Mouse (Mus musculus) lung, adult 2 months (tissue): Measurements from ENCODE around the gene H2-DMb2. TPM values are rescaled to one million over a fixed set of nuclear protein-coding genes. Genes with fewer than 3 reads are reported as not detected.

ENCODE experiments used
- DNase-seq: peaks from one replicate; pipeline ENCODE4 v3.0.0; 2022
- H3K4me1 ChIP-seq: fragments of 200-500 bp; 2 replicates; pipeline ENCODE4 v1.6.1; 2011; ENCODE audit warnings: low read length; ENCODE audit not compliant: control insufficient read depth, insufficient read depth
- H3K4me3 ChIP-seq: fragments of 200-500 bp; replicated peaks from 2 replicates; pipeline ENCODE3; 2011; ENCODE audit warnings: low read depth, mild to moderate bottlenecking, control low read depth, low read length; ENCODE audit errors: extremely low read depth
- CTCF ChIP-seq: fragments of 200-500 bp; IDR thresholded peaks from 2 replicates; pipeline ENCODE4 v1.5.1; 2011; ENCODE audit warnings: mild to moderate bottlenecking, low read length, control low read depth; ENCODE audit not compliant: insufficient read depth
- POLR2A ChIP-seq: fragments of 200-500 bp; IDR thresholded peaks from 2 replicates; pipeline ENCODE4 v1.6.1; 2011; ENCODE audit warnings: low read depth, mild to moderate bottlenecking, control low read depth, low read length, borderline replicate concordance; ENCODE audit errors: extremely low read depth
- WGBS: fragments of 180-500 bp; shearing (Covaris S2); methylation state at CpG from one replicate; pipeline ENCODE4 v1.1.7; 2018; 5-methylcytosine and 5-hydroxymethylcytosine counted together
- polyA plus RNA-seq: library from polyadenylated mRNA; depleted of rRNA; stranded (reverse); fragments of >200 nt; gene quantifications from 2 replicates; pipeline ENCODE4 v1.2.3, GENCODE M21; 2012

H2-DMb2 gene
- polyA plus RNA-seq, 1 experiment = 38.9 TPM

DNA sequence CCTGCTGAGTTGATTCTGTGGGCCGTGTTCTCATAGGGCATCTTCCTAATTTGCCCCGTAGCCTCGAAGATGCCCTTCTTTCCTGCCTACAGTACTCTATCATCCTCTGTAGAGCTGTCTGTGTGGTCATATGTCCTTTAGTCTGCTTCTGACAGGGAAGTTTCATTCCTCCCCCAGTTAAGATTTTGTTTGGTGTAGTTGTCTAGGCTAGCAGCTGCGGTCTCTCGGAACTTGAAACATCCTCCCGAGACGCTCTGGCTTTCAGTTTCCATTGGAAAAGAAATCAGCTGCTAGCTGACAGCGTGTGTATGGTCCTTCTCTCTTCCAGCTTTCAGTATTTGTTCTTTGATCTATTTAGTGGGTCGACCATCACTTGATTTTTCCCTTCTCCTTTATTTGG is 38.3 kb upstream of the H2-DMb2 start:
- Histone ChIP-seq H3K4me3 (no peak overlapping the region), H3K4me1 (peaks cover 4% of the 10 kb centered on the region; the same call in 1 of the 2 replicates)
- WGBS = 58% methylated on average over 9 of the region's 9 CpGs
- no peak for TF ChIP-seq POLR2A
- no peak for TF ChIP-seq CTCF
- no peak for DNase-seq

DNA sequence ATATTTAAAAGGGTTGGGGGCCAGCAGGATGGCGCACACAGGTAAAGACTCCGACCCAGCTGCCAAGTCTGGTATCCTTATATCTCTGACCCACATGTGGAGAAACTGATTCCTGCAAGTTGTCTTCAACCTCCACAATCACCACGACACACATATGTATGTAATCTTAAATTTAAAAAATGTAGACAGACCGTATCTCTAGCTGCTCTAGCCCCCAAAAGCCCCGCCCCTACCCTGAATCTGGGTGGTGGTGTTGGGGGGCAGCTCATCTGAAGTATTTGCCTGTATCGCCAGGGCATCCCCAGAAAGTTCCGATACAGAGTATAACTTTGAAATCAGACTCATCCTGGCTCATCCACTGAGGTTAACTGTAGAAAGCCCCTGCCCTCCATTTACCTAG is 36.6 kb upstream of the H2-DMb2 start:
- H3K4me1 ChIP-seq = peaks cover 4% of the 10 kb centered on the region; the same call in 1 of the 2 replicates
- TF ChIP-seq POLR2A (no peak), CTCF (no peak)
- no peak for DNase-seq
- WGBS = 87% methylated on average over 7 of the region's 7 CpGs
- H3K4me3 ChIP-seq = no peak overlapping the region

DNA sequence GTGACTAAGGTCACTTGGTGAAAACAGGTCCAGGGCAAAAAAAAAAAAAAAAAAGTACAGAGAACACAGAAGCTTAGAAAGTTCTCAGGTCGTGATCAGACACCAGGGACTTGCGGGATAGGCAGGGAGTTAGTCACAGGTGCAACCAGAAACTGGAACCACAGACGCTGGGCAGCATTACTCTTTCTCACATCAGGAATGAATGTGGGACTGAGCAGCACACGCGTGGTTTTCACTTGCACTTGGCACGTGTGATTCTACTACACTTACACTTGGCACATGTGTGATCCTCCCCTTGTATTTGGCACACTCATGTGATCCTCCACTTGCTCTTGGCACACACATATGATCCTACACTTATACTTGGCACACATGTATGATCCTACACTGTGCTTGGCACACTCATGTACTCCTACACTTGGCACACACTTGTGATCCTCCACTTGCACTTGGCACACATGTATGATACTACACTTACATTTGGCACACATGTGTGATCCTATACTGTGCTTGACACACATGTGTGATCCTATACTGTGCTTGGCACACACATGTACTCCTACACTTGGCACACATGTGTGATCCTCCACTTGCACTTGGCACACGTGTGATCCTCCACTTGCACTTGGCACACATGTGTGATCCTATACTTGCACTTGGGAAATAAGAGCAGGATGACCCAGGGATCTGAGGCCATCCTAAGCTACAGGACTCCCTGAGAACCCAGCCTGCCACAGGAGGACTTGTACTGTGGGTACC is 35.8 kb upstream of the H2-DMb2 start:
- TF ChIP-seq CTCF (no peak), POLR2A (no peak)
- H3K4me3 ChIP-seq = no peak overlapping the region
- WGBS = 74% methylated on average over 7 of the region's 7 CpGs
- peaks cover under 1% of the 10 kb centered on the region; the same call in 1 of the 2 replicates for H3K4me1 ChIP-seq
- DNase-seq = no peak

DNA sequence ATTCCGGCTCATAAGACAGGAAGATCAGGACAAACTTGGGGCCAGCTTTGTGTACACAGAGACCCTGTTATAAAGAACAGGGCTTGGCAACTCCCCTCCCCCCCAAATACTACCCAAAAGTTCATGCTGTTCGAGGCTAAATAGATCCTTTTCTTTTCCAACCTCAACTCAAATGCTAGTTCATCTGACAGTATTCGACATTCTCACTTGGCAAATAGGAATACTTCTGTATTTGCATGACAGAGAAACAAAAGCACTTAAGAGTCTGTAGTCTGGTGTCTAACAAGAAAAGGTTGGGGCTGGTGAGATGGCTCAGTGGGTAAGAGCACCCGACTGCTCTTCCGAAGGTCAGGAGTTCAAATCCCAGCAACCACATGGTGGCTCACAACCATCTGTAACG is 34.6 kb upstream of the H2-DMb2 start:
- no peak overlapping the region for H3K4me3 ChIP-seq
- DNase-seq = no peak
- TF ChIP-seq CTCF (no peak), POLR2A (no peak)
- H3K4me1 ChIP-seq = no peaks in the 10 kb centered on the region
- 72% methylated on average over 6 of the region's 6 CpGs for WGBS

DNA sequence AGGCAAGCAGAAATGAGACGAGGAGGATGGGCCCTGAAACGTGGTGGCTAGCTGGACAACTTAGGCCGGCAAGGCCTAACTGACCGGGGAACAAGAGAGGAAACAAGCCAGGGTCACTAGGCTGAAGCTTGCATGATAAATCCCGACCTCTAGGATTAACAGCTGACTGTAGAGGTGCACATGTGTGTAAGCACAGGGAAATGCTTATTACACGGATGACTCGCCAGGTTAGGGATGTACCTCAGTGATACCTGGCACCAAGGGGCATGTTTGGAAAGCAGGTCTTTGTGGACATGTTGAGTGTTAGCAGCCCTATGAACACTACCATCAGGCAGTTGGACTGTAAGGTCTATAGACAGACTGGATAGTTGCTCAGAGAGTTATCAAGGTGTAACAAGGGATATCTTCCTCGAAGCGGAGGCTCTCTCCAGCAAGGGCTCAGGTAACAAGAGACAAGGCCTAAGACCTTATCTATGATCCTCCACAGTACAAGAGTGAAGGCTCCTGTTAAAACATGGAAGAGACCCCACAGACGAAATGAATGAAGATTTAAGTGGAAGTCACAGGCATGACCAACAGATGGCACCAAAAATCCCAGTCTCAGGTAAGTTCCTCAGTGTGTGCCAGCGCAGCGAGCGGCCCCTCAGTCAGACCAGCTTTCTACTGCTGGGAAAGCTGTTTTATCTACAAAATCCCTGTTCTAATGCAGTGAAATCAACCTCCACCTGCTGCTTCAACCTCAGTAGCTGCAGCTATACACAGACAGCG is 33.9 kb upstream of the H2-DMb2 start:
- 72% methylated on average over 14 of the region's 14 CpGs for WGBS
- no peak for DNase-seq
- no peaks in the 10 kb centered on the region for H3K4me1 ChIP-seq

DNA sequence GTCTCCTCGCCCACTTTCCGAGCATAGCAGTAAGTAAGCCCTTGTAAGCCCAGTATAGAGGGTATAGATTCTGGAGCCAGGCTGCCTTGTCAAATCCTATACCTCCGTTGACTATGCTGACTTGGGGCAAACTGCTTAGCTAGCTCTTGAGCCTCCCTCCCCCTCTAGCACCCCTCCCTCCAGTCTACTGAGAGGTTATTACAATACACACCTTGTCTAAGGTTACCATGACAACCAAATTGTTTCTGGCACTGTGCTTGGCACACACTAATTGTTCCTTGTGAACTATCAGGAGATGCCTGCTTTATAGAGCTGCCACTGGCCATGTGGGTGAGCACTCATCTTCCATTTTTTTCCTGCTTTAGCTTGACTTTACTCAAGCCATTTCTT is 33.3 kb upstream of the H2-DMb2 start:
- DNase-seq = no peak
- TF ChIP-seq CTCF = no peak
- no peak for TF ChIP-seq POLR2A
- 67% methylated on average over 3 of the region's 3 CpGs for whole genome bisulfite sequencing
- H3K4me1 ChIP-seq = no peaks in the 10 kb centered on the region
- no peak overlapping the region for H3K4me3 ChIP-seq

More for the DNA sequence above, 33.9 kb upstream of the H2-DMb2 start:
- no peak overlapping the region for H3K4me3 ChIP-seq
- TF ChIP-seq POLR2A (no peak), CTCF (no peak; the same call in 1 of the 2 replicates)

DNA sequence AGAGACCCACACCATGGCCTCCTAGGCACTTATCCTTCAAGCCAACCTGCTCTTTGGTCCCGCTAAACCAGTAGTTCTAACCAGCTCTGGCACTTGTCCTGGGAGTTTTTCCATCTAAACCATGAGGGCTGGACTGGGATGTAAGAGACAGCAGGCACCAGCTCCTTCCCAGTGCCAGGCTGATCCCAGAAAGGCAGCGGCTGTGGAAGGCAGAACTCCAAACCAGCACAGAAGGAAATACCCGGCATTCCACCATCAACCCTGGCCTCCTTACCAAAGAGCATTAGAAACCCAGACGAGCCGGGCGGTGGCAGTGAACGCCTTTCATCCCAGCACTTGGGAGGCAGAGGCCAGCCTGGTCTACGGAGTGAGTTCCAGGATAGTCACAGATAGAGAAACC is 32.8 kb upstream of the H2-DMb2 start:
- no peak for DNase-seq
- TF ChIP-seq CTCF = no peak
- no peak for TF ChIP-seq POLR2A
- H3K4me3 ChIP-seq = no peak overlapping the region
- H3K4me1 ChIP-seq = no peaks in the 10 kb centered on the region
- 47% methylated on average over 8 of the region's 8 CpGs for WGBS

DNA sequence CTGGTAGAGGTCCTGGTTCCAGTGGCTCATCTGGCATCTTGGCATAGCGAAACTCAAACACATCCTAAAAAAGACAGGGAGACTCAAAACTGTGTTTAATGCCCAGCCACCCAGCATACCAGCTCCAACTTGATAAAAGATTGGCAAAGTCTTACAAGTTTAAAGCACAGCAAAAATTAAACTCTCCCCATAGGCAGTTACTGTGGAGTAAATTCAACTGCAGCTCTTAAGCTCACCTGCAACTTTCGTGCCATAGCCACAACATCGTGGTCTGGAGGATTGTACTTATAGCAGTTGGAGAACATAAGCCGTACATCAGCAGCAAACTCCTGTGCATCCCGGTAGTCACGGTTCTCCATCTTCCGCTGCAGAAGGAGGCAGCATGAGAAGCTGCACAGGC is 29.0 kb upstream of the H2-DMb2 start:
- 86% methylated on average over 7 of the region's 7 CpGs for WGBS
- Histone ChIP-seq H3K4me1 (peaks cover 3% of the 10 kb centered on the region; the same call in 1 of the 2 replicates), H3K4me3 (no peak overlapping the region)
- DNase-seq = no peak
- TF ChIP-seq POLR2A = no peak
- no peak for TF ChIP-seq CTCF

DNA sequence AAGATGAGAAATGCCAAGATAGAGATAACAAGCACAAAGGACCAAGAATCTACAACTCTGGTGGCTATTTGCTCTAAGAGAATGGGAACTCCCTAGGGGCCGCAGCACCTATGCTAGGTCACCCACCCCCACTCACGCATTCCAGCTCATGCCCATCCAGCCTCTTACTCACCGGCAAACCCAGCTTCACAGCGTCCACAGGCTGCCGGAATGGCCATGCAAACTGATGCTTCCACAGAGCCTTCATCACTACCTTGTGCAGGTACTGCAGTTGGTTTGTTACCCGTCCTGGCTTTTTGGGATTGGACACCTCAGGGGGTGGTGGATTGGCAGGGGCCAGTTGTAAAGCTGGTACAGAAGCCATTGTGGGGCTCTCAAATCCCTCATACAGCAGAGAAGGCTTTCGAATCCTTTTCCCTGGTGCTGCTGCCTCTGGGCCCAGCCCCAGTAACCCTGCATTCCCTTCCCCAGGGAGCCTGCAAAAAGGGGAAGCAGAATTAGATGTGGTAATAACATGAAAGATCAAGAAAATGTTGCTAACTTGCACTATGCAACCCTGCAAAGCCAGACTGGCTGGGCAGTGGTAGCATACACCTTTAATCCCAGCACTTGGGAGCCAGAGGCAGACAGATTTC is 26.3 kb upstream of the H2-DMb2 start:
- TF ChIP-seq CTCF (no peak), POLR2A (no peak)
- peak; percentile 30 for DNase-seq
- peaks cover 3% of the 10 kb centered on the region; the same call in 1 of the 2 replicates for H3K4me1 ChIP-seq
- H3K4me3 ChIP-seq = peak overlapping the region; percentile 72
- WGBS = 10% methylated on average over 7 of the region's 7 CpGs

DNA sequence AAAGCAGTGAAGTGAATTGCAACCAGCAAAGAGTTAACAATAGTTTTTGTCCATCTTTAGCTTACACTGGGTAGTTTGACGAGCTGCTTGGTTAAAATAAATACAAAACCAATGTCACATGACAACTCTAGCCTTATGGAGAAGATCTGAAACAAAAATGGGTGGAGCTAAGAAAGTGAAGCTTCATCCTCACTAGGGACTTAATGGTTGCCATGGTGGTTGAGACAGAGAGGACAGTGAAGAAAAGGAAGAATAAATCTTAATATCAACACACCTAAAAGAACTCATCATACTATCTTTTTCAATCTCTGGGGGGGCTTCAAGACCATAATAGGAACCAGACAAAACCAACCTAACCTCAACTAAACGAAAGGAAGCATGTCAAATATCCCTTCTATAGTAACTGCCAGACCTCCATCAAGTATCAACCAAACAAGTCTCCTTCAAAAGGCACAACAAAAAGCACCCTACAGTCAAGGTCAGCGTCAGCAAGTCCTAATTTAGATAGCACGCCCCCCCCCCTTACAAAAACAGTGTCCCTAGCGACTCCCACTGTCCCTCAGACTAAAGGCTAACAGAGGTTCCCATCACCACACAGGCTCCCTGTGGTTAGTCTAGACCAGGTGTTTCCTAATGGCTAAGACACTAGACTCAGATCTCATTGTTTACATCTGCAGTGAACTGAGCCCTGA is 25.5 kb upstream of the H2-DMb2 start:
- TF ChIP-seq POLR2A = no peak
- no peak for TF ChIP-seq CTCF
- whole genome bisulfite sequencing = 0% methylated on average over 5 of the region's 5 CpGs
- Histone ChIP-seq H3K4me3 (peak overlapping the region; percentile 72), H3K4me1 (peaks cover 3% of the 10 kb centered on the region; the same call in 1 of the 2 replicates)
- no peak for DNase-seq
